Mouse (Mus musculus) bone marrow macrophage, adult 2 months (primary cell): ENCODE results near the gene Igfbp2. TPM values are rescaled to one million over a fixed set of nuclear protein-coding genes. Genes with fewer than 3 reads are reported as not detected.

Experiments used
- H3K27ac ChIP-seq: 2 replicates; pipeline ENCODE4 v1.5.1; 2012; ENCODE audit warnings: low read depth, low read length; ENCODE audit not compliant: insufficient read depth
- H3K4me1 ChIP-seq: 2 replicates; pipeline ENCODE4 v1.6.1; 2012; ENCODE audit warnings: low read length; ENCODE audit not compliant: control insufficient read depth, insufficient read depth
- H3K4me3 ChIP-seq: 2 replicates; pipeline ENCODE4 v1.5.1; 2012; ENCODE audit warnings: mild to moderate bottlenecking, low read length, moderate library complexity; ENCODE audit not compliant: insufficient read depth
- CTCF ChIP-seq: IDR thresholded peaks from 2 replicates; pipeline ENCODE4 v1.5.1; 2012; ENCODE audit warnings: low read depth, mild to moderate bottlenecking, low read length, moderate library complexity
- POLR2A ChIP-seq: IDR thresholded peaks from 2 replicates; pipeline ENCODE4 v1.6.1; 2012; ENCODE audit warnings: mild to moderate bottlenecking, low read depth, low read length, borderline replicate concordance
- polyA plus RNA-seq: library from polyadenylated mRNA; stranded (reverse); fragments of >200 nt; gene quantifications from 2 replicates; pipeline ENCODE4 v1.2.4, GENCODE M21; 2012; ENCODE audit not compliant: missing spikeins, insufficient read depth, insufficient read length

Gene Igfbp2
- polyA plus RNA-seq, 1 experiment = not detected

DNA sequence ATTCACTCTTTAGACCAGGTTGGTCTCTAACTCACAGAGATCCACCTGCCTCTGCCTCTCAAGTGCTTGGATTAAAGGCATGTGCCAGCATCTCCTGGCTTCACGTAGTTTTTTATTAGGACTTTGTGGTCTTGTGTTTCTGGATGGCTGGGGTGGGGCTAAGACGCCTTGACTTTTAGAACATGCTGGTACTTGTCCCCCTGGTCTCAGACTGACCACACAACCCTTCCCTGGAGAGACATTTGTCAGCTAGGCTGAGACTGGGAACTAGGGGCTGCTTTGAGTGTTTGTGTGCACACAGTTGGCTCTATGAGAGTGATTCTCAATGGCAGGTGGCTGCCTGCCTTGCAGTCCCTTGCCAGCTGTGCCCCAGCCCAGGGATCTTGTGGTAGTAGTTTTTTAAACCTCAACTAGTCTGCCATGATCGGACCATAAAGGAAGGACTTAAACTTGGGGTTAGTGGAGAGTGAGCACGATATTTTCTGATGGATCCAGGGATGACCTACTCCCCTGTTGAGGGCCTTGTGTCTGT lies 23.6 kb downstream of the Igfbp2 start:
- Histone ChIP-seq H3K27ac (no peak overlapping the region), H3K4me1 (no peaks in the 10 kb centered on the region), H3K4me3 (no peak overlapping the region)
- TF ChIP-seq POLR2A = no peak
- no peak for TF ChIP-seq CTCF

DNA sequence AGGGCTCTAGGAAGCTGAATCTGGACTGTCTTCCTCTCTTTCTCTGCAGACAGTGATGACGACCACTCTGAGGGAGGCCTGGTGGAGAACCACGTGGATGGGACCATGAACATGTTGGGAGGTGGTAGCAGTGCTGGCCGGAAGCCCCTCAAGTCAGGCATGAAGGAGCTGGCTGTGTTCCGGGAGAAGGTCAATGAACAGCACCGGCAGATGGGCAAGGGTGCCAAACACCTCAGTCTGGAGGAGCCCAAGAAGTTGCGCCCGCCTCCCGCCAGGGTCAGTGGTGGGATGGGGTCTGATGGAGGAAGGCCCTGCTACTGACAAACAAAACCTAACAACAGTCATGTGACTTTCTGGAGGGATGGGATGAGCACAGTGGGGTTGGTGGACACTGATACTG lies 24.7 kb downstream of the Igfbp2 start:
- Histone ChIP-seq H3K4me1 (no peaks in the 10 kb centered on the region), H3K27ac (no peak overlapping the region), H3K4me3 (no peak overlapping the region)
- no peak for TF ChIP-seq POLR2A
- no peak for TF ChIP-seq CTCF

DNA sequence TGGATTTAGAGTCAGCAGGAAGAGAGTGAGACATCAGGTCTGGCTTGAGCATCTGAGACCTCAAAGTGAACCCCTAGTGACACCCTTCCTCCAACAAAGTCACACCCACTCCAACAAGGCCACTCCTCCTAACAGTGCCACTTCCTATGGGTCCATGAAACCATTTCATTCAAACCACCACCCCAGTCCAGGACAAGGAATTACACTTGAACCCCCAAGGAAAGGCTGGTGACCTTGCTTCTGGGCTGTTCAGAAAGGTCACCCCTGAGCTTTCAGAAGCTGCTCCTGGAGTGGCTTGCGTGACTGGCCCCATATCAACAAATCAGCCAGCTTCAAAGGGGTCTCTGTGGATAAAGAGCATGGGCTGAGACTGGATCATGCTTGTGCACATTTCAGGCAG lies 29.5 kb downstream of the Igfbp2 start:
- no peak for TF ChIP-seq CTCF
- TF ChIP-seq POLR2A = no peak
- Histone ChIP-seq H3K4me1 (no peaks in the 10 kb centered on the region), H3K4me3 (no peak overlapping the region), H3K27ac (no peak overlapping the region)

DNA sequence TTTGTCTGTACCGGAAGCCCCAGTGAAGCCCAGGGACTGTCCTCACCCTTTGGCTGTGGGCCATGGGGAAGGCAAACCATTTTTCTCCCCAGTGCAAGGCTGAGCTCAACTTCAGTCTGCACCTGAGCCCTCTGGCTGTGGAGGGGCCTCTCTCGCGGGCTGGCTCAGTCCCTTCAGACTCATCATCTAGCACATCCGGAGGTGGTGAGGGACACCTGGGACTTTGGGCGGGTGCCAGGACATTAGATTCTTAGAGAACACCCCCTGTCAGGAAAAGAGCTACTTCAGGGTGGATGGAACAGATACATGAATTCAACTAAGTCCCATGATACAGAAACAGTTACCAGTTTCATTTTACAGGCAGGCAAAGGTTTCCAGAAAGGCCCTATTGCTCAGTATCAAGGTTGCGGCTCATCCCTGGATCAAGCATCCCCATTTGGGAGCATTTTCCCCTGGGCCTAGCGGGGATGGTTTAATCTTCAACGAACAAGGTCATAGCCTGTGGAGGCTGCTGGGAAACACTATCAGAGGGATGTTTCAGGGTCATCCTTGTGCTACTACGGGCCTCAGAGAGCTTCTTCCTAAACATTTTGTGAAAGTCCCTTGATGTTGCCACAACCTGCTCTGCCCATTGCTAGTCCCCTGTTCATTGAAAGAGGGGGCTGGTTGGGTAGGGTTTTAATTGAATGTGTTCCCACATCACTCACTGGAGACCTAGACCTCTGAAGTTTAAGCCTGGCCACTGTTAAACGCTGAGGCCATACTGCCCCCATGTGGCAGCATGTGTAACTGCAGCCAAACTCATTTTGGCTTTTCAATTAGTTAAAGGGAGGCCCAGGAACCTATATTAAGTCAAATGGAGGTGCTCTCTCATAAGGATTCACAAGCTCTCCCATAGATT lies 30.3 kb downstream of the Igfbp2 start:
- Histone ChIP-seq H3K27ac (no peak overlapping the region), H3K4me1 (no peaks in the 10 kb centered on the region), H3K4me3 (no peak overlapping the region)
- TF ChIP-seq POLR2A = no peak
- peak; percentile 78 for TF ChIP-seq CTCF

DNA sequence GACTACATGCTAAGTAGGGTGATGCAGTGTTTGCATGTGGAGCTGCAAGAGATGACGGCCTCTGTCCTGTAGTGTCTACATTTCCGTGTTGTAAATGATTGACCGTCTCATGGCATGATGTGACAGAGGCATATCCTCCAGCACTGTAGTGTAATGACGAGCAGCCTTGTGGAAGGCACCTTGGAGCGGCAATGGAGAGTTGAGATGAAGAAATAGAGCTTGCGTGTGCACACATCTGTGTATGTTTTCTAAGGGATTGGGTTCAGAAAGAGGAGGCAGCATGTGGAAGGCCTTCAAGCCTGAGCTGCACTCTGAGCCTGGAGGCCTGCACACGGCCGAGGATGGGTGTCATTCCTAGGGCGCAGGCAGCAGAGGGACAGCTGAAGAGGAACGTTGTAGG lies 31.4 kb downstream of the Igfbp2 start:
- Histone ChIP-seq H3K4me1 (no peaks in the 10 kb centered on the region), H3K27ac (no peak overlapping the region), H3K4me3 (no peak overlapping the region)
- TF ChIP-seq CTCF (no peak), POLR2A (no peak)

DNA sequence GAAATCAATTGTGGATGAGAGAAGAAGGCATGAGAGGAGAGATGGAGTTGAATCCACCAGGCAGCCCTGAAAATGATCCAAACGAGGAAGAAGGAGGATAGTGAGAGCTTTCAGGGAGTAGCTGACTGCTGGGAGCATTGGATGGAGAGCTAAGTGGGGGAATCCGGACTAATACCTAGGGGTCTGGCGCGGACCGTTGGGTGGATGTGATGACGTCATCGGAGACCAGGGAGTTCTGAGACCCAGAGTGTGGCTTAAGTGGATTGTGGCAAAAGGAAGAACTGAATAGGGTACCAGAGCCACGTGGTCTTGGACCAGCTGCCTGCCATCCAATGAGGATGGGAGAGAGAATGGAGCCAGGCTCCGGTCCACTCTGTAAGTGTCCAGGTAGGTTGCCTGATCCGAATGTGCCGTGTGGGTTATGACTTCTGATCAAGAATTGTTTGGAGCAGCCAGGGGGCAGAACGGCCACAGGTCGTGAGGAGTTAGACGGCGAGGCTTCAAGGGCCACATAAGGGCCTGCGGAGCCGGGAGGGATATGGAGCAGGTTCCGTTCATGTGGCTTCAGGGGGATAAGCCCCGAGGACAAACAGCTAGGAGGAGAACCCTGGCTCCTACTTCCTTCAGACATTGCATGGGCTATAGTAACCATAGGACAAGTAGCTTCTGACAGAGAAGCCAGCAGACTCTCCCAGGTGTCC lies 32.1 kb downstream of the Igfbp2 start:
- TF ChIP-seq CTCF (no peak), POLR2A (no peak)
- Histone ChIP-seq H3K4me3 (no peak overlapping the region), H3K27ac (no peak overlapping the region), H3K4me1 (no peaks in the 10 kb centered on the region)

DNA sequence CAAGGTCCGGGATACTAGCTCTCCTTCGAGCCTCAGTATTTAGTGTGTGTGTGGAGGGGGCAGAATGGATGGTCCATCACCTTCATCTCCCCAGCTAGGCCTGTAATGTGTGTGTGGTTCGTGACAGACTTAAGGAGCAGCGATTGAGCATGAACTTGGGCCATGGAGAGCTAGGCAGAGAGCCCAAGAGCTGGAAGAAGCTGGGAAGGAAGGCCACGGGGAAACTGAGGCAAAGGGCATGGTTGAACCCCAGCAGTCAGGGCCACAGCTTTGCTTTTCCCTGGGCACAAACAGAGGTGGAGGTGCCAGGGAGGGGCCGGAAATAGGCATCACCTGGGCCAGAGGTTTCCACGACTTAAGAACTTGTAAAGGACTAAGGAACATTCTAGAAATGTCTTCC lies 32.8 kb downstream of the Igfbp2 start:
- H3K4me3 ChIP-seq = no peak overlapping the region
- TF ChIP-seq POLR2A (no peak), CTCF (no peak)
- H3K27ac ChIP-seq = no peak overlapping the region
- H3K4me1 ChIP-seq = no peaks in the 10 kb centered on the region

DNA sequence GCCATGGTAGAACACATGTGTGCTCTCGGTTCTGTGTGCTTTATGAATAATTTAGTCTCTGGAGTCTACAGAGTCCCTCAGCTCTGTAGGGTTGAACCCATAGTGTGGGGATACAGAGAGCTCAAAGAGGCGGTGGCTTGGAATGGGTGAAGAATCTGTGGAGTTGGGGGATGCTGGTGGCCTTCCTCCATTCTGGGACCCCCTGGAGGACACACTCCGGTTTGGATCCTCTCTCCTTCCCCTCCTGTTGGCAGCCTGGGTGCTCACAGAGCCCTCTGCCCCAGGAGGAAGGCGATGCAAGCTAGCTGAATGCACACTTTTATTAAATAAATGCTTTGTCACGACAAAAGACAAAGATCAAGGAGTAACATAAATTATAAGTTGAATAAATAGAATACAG lies 33.3 kb downstream of the Igfbp2 start:
- Histone ChIP-seq H3K27ac (no peak overlapping the region), H3K4me1 (no peaks in the 10 kb centered on the region), H3K4me3 (no peak overlapping the region)
- no peak for TF ChIP-seq POLR2A

DNA sequence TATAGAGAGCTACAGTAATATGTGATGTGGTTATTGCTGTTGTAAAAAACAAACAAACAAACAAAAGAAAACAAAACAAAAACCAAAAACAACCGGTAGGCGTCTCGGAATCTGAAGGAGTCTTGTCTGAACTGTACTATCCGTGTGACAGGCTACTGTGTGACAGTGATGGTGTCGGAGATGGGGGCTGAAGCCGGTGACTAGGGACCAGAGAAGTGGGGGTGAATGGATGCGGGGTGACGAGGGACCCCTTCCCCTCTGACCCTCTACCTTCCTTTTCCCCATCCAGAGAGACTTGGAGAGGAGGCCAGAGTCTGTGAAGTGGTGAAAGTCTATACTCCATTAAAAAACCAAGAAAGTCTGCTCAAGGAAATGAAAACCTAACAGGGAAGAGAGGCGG lies 34.0 kb downstream of the Igfbp2 start:
- Histone ChIP-seq H3K4me1 (no peaks in the 10 kb centered on the region), H3K4me3 (no peak overlapping the region), H3K27ac (no peak overlapping the region)
- TF ChIP-seq POLR2A (no peak), CTCF (no peak)

DNA sequence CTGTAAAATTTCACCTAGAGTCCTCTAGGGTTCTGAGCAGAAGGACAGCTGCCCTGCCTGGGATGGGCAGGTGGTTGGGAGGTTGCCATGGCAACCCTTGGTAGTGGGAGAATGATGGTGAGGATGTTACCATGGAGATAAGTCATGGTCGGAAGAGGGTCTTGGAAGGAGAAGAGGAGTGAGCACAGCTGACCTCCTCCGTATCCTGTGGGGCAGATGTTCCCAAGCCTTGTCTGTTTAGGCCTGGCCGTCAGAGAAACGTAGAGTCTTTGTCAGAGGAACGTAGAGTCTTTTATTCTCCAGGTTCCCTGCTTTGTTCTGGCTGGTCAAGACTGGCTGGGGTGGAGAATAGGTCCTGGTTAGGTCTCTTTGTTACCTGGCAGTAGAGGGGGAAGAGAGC lies 34.6 kb downstream of the Igfbp2 start:
- TF ChIP-seq POLR2A (no peak), CTCF (no peak)
- Histone ChIP-seq H3K4me1 (no peaks in the 10 kb centered on the region), H3K4me3 (no peak overlapping the region), H3K27ac (no peak overlapping the region)
